In genomic region chr9:63649841-63650545, GRCm38 (mm10) we compare ENCODE assay signal across 9 mouse cellular contexts. TPM values are rescaled to one million over a fixed set of nuclear protein-coding genes. Genes with fewer than 3 reads are reported as not detected.
A peak's percentile ranks its signal among the peaks of the same experiment; 100 is the strongest.
DNase-seq lines count a peak whose midpoint lies in the region; ATAC-seq and TF ChIP-seq lines count a peak whose summit lies in the region.
"Had no signal": no experiment of that assay in that cellular context is flagged by ENCODE, and none has a peak within 500 bp of the region (broad histone marks: within the 10 kb centered on the region; RNA-seq: fewer than 3 reads in every experiment).

No protein-coding gene starts in this region.

- 84% methylated on average over 8 of the region's 8 CpGs for WGBS in embryonic facial prominence, embryonic 13.5 days
- WGBS in embryonic facial prominence, embryonic 10.5 days: 87% methylated on average over 8 of the region's 8 CpGs
- 82% methylated on average over 8 of the region's 8 CpGs for whole genome bisulfite sequencing in lung, adult 2 months
- WGBS in embryonic facial prominence, embryonic 15.5 days: 76% methylated on average over 8 of the region's 8 CpGs
- 89% methylated on average over 8 of the region's 8 CpGs for WGBS in forebrain, embryonic 12.5 days

- no peak overlapping the region for H3K4me3 ChIP-seq in embryonic facial prominence, embryonic 13.5 days
- no peak overlapping the region for H3K4me3 ChIP-seq in embryonic facial prominence, embryonic 10.5 days
- H3K4me3 ChIP-seq in lung, adult 2 months (replicated peaks; ENCODE audit: extremely low read depth, low read depth, low read length): no peak overlapping the region
- H3K4me3 ChIP-seq in embryonic facial prominence, embryonic 15.5 days (replicated peaks): no peak overlapping the region
- H3K4me3 ChIP-seq in forebrain, embryonic 12.5 days (replicated peaks): no peak overlapping the region

- TF ChIP-seq POLR2A in lung, adult 2 months (IDR thresholded peaks at IDR 0.05; ENCODE audit: borderline replicate concordance, extremely low read depth, low read depth, low read length): no peak

- no peak for ATAC-seq in embryonic facial prominence, embryonic 13.5 days (ENCODE audit: insufficient number of reproducible peaks, insufficient read depth, low FRiP score, low TSS enrichment, low read depth)
- ATAC-seq in embryonic facial prominence, embryonic 15.5 days (ENCODE audit: insufficient number of reproducible peaks, low FRiP score, low TSS enrichment, low read depth): no peak
- ATAC-seq in forebrain, embryonic 12.5 days (ENCODE audit: low FRiP score): no peak
- ATAC-seq: Patski had no signal

- no peak overlapping the region for H3K4me2 ChIP-seq in embryonic facial prominence, embryonic 13.5 days
- no peak overlapping the region for H3K4me2 ChIP-seq in embryonic facial prominence, embryonic 15.5 days (replicated peaks)
- H3K4me2 ChIP-seq in forebrain, embryonic 12.5 days: no peak overlapping the region

- peaks cover 73% of the 10 kb centered on the region for H3K4me1 ChIP-seq in embryonic facial prominence, embryonic 13.5 days
- H3K4me1 ChIP-seq in embryonic facial prominence, embryonic 10.5 days: peaks cover 15% of the 10 kb centered on the region
- H3K4me1 ChIP-seq in lung, adult 2 months (ENCODE audit: control insufficient read depth, insufficient read depth, low read length): no peaks in the 10 kb centered on the region
- H3K4me1 ChIP-seq in embryonic facial prominence, embryonic 15.5 days: peaks cover 73% of the 10 kb centered on the region
- H3K4me1 ChIP-seq in forebrain, embryonic 12.5 days: peaks cover 23% of the 10 kb centered on the region

- H3K36me3 ChIP-seq in embryonic facial prominence, embryonic 13.5 days: peaks cover 73% of the 10 kb centered on the region
- peaks cover 100% of the 10 kb centered on the region for H3K36me3 ChIP-seq in embryonic facial prominence, embryonic 10.5 days (replicated peaks)
- peaks cover 58% of the 10 kb centered on the region for H3K36me3 ChIP-seq in embryonic facial prominence, embryonic 15.5 days
- peaks cover 75% of the 10 kb centered on the region for H3K36me3 ChIP-seq in forebrain, embryonic 12.5 days (replicated peaks)

- no peak for DNase-seq in embryonic facial prominence, embryonic 10.5 days (ENCODE audit: low spot score)
- no peak for DNase-seq in lung, adult 2 months
- DNase-seq in lung, postnatal 25 days (ENCODE audit: low spot score): no peak
- peak; percentile 73 for DNase-seq in thymus, postnatal 14 days
- DNase-seq in left cerebral cortex, postnatal 14 days (ENCODE audit: low spot score in 2 of 2): no peak

- H3K9me3 ChIP-seq in embryonic facial prominence, embryonic 13.5 days: no peaks in the 10 kb centered on the region
- no peaks in the 10 kb centered on the region for H3K9me3 ChIP-seq in embryonic facial prominence, embryonic 10.5 days
- no peaks in the 10 kb centered on the region for H3K9me3 ChIP-seq in embryonic facial prominence, embryonic 15.5 days (replicated peaks)
- no peaks in the 10 kb centered on the region for H3K9me3 ChIP-seq in forebrain, embryonic 12.5 days

- no peak overlapping the region for H3K9ac ChIP-seq in embryonic facial prominence, embryonic 13.5 days
- no peak overlapping the region for H3K9ac ChIP-seq in embryonic facial prominence, embryonic 15.5 days
- no peak overlapping the region for H3K9ac ChIP-seq in forebrain, embryonic 12.5 days

- H3K27me3 ChIP-seq in embryonic facial prominence, embryonic 13.5 days: no peaks in the 10 kb centered on the region
- no peaks in the 10 kb centered on the region for H3K27me3 ChIP-seq in embryonic facial prominence, embryonic 10.5 days (replicated peaks; ENCODE audit: low read depth, poor library complexity, severe bottlenecking)
- H3K27me3 ChIP-seq in embryonic facial prominence, embryonic 15.5 days: no peaks in the 10 kb centered on the region
- H3K27me3 ChIP-seq in forebrain, embryonic 12.5 days: no peaks in the 10 kb centered on the region
- H3K27me3 ChIP-seq: Patski had no signal

- intact Hi-C loops in left cerebral cortex, postnatal 14 days (cut with DNase I): loop anchor here (2.0 kb wide), 1 partner anchor 195 kb away; no protein-coding TSS in a partner anchor

- peak; percentile 36; the same call in 1 of the 2 replicates for TF ChIP-seq CTCF in lung, adult 2 months (IDR thresholded peaks at IDR 0.05; ENCODE audit: insufficient read depth, low read length)

- peak overlapping the region; percentile 93 for H3K27ac ChIP-seq in embryonic facial prominence, embryonic 13.5 days
- no peak overlapping the region for H3K27ac ChIP-seq in embryonic facial prominence, embryonic 10.5 days (replicated peaks)
- H3K27ac ChIP-seq in embryonic facial prominence, embryonic 15.5 days (replicated peaks): peak overlapping the region; percentile 92; the same call in 1 of the 2 replicates
- no peak overlapping the region for H3K27ac ChIP-seq in forebrain, embryonic 12.5 days

RNA-seq across cellular contexts. Expression of gene Aagab, which starts 47.5 kb away (rescaled TPM):
- polyA plus RNA-seq in embryonic facial prominence, embryonic 13.5 days (2015; fragmentation: Nextera tagmentation; extraction: Ambion mirVana): 28.0 and 28.9 TPM in 2 replicates
- 37.4 and 38.4 TPM in 2 replicates for polyA plus RNA-seq in embryonic facial prominence, embryonic 10.5 days (2016; fragmentation: Nextera tagmentation; extraction: Ambion mirVana)
- polyA plus RNA-seq in lung, adult 2 months (2012; rRNA removed): 9.5 and 10.9 TPM in 2 replicates
- polyA plus RNA-seq in embryonic facial prominence, embryonic 15.5 days (2015; fragmentation: Nextera tagmentation; extraction: Ambion mirVana): 30.3 and 33.0 TPM in 2 replicates
- polyA plus RNA-seq in forebrain, embryonic 12.5 days (2016; fragmentation: Nextera tagmentation; extraction: Ambion mirVana): 50.4 and 51.5 TPM in 2 replicates
- total RNA-seq in left cerebral cortex, postnatal 14 days (2021): 10 to 100 TPM; 44.2 to 46.5 TPM

RNA-seq across cellular contexts. Expression of gene Iqch, which starts 47.7 kb away (rescaled TPM):
- 0.10 TPM in 1 of 2 replicates, not detected in the other for polyA plus RNA-seq in embryonic facial prominence, embryonic 13.5 days (2015; fragmentation: Nextera tagmentation; extraction: Ambion mirVana)
- 0.09 TPM in 1 of 2 replicates, not detected in the other for polyA plus RNA-seq in embryonic facial prominence, embryonic 10.5 days (2016; fragmentation: Nextera tagmentation; extraction: Ambion mirVana)
- 0.07 and 0.11 TPM in 2 replicates for polyA plus RNA-seq in lung, adult 2 months (2012; rRNA removed)
- 0.21 and 0.60 TPM in 2 replicates for polyA plus RNA-seq in embryonic facial prominence, embryonic 15.5 days (2015; fragmentation: Nextera tagmentation; extraction: Ambion mirVana)
- 0.10 TPM in 1 of 2 replicates, not detected in the other for polyA plus RNA-seq in forebrain, embryonic 12.5 days (2016; fragmentation: Nextera tagmentation; extraction: Ambion mirVana)
- total RNA-seq in left cerebral cortex, postnatal 14 days (2021): under 1 TPM in 1 of 2 experiments, not detected in 1; 0.19 TPM

Comparison
In these comparisons a context has a peak if more than half of its experiments do, and no peak if none do; other contexts are left out.
1. H3K27ac ChIP-seq: peak in embryonic facial prominence, embryonic 13.5 days (single experiment) and embryonic facial prominence, embryonic 15.5 days (single experiment); none in embryonic facial prominence, embryonic 10.5 days (single experiment) and forebrain, embryonic 12.5 days (single experiment).